Mouse (Mus musculus) common myeloid progenitor, adult 5-6 weeks (primary cell): Measurements from ENCODE around the gene Zbp1. TPM values are rescaled to one million over a fixed set of nuclear protein-coding genes. Genes with fewer than 3 reads are reported as not detected.
A peak's percentile ranks its signal among the peaks of the same experiment; 100 is the strongest.

Experiments used
- ATAC-seq: replicated peaks from 2 replicates; pipeline ENCODE4 v1.8.0; 2016; ENCODE audit warnings: low read depth, mild to moderate bottlenecking, moderate TSS enrichment, inconsistent platforms; ENCODE audit not compliant: poor library complexity, severe bottlenecking
- total RNA-seq: library from RNA; stranded (forward); fragments of 200-1000, 187-1606 nt; gene quantifications from 2 replicates; pipeline ENCODE4 v1.2.3, GENCODE M21; 2017

The Zbp1 gene
- total RNA-seq, 1 experiment from 2014 or later = 6.0 TPM

DNA sequence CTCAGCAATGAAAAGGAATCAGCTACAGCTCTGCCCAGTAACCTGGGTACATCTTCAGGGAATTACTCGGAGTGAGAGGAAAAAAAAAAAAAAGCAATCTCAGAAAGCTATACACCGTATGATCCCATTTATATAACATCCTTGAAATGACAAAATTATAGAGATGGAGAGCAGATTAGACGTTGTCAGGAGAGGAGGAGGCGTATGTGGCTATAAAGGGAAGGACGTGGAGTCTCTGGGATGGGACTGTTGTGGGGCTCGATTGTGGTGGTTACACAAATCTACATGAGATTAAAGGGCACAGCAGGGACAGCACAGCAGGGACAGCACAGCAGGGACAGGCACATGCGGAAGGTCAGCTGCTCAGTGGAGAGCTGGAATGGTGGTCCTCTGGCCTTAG is 30.1 kb upstream of the Zbp1 start:
- ATAC-seq = no peak

DNA sequence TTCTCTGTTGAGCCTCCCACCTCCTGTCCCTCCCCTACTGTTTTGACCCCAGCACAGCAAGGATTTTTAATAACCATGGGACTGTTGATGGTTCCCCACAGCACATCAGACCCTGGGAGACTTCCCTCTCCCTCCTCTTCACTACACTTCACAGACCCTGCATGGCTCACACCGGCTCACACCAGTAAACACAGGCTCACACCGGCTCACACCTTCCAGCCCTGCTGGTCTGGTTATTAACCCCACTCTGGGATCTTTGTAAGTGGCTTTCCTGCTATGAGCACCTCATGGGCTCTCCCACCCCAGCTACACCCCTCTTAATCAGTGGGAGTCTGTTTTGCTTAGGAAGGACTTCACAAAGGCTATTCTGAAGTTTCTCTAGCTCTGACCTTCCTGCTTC is 29.2 kb upstream of the Zbp1 start:
- ATAC-seq = no peak

DNA sequence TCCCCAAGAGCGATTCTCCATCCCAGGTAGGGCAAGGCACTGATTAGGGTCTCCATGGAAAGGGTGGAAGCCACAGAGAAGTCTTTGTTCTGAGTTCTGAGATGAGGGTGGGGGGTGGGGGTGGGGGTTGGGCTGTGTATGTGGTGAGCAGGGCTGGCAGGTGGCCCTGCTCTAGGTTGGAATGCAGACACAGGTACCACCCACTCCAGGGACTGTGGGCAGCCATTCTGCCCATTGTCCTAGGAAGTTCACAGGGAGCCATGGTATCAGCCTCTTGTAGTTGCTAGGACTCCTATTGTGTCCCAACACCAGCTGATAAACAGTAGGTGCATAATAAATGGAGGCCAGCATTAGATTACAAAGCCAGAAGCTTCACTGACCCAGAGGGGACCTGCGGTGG is 28.5 kb upstream of the Zbp1 start:
- ATAC-seq = no peak

DNA sequence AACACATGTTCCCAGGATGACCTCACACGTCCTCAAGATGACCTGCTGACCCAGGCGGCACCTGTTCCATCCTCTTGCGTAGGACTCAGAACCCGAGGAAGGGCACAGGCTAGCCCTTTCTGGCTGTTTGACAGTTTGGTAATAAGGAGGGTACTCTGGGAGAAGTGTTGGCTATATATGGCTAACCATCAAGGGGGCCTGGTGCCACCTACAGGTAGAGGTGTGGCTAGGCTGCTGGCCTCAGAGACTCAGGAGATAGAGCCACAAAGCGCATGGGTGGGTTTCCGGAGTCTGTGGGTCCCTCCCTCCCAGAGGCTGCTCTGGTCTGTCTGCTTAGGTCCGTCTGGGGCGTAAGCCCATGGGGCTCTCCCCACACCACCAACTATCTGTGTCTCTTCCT is 28.0 kb upstream of the Zbp1 start:
- ATAC-seq = no peak

DNA sequence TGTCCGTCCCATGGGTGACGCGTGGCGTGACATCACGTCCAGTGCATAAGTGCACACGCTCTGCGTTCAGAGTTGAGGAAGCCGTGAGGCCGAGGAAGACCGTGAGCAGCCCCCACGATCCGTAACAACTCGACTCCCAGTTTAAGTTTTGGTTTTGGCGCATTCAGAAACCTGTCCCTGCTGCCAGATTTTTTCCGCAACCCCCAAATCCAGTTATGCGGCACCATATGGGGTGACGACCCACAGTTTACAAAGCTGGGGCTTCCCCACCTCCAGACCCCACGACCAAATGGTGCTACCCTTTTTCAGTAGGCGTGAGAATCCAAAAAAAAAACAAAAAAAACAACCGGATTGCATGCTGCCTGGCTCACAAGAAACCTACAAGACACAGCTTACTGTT is 26.5 kb upstream of the Zbp1 start:
- ATAC-seq = no peak

DNA sequence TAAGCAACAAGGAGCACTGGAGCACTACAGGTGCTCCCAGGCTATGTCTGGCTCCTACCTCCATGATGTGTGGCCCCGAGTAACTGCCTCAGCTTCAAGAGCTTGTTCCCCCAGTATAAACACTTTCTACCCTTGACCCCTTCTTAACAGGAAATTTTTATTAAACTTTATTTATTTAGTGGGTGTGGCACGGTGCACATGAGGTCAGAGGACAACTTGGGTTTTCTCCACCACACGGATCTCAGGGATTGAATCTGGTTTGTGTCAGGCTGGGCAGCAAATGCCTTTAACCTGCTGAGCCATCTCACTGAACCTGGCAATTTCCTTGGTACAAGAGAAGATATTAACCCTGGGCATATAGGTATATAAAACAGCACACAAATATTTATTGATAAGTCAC is 25.4 kb upstream of the Zbp1 start:
- ATAC-seq = no peak

DNA sequence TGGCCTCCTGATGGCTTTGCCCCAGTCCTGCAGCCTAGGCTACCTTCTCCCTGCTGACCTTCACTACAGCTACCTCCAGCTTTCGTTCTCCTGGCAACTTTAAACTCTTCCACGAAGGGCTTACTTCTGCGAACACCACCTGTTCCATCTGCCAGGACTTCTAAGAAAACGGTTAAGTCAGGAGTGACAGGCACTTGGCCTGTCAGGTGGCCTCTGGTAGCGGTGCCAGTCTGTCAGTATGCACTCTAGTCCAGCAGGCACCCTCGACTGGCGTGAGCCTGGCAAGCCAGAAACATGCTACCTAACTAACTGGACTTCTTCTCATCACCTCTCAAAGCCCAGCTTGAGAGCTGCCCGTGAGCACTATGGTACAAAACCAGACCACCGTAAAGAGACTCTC is 24.9 kb upstream of the Zbp1 start:
- ATAC-seq = no peak

DNA sequence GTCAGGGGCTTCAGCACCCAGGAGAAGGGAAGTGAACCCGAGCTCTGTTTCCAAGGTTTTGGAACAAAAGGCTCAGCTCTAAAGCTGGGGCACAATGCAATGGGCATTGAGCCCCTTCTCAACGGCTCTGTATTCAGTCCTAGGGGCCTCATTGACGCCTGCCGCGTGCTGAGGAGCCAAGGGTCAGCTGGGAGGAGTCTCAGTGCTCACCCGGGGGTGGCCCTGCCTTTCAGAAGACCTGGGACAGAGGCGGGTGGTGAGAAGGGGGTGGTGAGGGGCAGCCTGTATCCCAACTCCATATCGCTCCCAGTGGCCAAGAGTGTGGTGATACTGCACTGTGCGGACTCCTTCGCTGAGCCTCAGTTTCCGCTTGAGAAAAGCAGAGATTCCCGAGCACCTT is 24.2 kb upstream of the Zbp1 start:
- no peak for ATAC-seq

DNA sequence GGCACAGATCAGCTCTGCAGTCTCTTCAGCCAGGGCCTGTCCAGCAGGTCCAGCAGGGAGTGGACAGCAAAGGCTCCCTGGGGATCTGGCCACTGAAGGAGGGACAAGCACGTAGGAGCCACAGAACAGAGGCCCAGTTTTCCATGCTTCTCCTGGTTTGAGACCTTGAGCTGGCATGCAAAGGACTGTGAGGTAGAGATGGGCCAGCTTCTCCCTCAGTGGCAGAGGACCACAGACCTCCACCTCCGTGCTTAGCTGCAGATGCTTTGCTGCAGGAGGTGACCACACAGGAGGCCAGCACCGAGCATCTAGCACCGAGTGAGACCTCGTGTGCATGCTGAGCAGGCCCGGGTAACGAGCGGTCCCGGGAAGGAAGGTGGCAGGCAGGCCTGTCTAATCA is 22.0 kb upstream of the Zbp1 start:
- ATAC-seq = no peak

DNA sequence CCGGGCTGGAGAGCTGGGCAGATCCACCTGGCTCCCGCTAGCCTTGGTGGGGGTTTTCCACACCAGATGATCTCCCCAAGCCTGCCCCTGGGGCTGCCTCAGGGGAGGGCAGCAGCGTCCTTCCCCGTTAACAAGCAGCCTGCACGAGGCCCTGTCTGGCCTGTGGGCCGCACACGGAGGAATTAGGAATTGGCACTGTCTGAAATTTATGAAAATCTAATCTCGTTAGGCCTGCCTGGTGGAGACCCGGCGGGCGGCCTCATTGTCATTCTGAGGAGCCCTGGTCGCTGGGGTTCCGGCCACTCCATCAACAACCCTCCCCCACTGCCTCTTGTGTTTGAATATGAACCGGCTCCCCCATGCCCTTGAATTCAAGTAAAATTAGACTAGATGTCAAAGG is 19.8 kb upstream of the Zbp1 start:
- ATAC-seq = no peak

DNA sequence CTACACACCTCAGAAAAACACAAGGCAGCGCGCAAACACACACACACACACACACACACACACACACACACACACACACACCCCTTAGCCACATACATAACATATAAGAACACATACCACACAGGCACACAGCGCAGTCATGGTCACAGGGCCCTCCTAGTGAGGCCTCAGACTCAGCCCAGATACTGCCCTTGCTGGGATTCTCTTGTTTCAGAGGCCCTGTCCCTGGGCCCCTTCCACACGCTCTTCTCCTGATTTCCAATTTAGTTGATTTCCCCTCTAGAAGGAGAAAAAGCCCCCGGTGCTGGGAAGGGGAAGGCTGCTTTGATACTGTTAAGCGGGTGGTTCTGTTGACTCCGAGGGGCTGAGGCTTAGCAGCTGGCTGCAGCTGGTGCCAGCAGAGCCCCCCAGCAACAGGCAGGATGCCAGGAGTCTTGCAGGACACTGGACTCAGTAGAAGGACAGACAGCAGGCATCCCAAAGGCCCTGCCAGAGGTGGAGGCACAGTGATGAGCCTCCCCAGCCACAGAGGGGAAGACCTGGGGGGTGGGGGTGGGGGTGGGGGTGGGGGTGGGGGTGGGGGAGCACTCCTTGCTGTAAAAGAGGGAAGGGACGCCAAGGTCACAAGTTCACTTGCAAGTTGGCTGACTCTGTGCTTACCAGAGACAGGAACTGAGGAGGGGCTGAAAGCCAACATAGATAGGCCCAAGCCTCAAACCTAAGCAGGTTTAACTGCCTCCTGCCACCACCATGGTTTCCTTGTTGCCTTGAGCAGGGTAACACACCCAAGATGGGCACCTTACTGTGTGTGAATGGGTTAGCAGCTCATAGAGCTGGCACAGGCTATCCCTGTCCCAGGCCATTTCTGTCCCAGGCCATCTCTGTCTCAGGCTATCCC is 17.0 kb upstream of the Zbp1 start:
- ATAC-seq = no peak

DNA sequence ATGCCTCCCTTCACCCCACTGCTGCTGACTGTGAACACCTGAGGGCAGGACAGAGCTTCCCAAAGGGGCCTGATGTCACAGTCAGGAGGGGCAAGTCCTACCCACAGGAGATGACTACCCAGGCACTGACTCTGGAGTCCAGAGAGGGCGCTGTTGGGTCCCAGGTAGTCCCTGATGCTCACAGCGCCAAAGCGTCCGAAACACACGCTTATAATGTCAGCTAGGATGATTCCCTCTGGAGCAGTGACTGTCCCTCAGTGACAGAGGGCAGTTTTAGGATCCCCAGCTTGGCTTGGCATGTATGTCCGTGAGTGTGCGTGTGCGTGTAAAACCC is 14.0 kb upstream of the Zbp1 start:
- ATAC-seq = no peak

DNA sequence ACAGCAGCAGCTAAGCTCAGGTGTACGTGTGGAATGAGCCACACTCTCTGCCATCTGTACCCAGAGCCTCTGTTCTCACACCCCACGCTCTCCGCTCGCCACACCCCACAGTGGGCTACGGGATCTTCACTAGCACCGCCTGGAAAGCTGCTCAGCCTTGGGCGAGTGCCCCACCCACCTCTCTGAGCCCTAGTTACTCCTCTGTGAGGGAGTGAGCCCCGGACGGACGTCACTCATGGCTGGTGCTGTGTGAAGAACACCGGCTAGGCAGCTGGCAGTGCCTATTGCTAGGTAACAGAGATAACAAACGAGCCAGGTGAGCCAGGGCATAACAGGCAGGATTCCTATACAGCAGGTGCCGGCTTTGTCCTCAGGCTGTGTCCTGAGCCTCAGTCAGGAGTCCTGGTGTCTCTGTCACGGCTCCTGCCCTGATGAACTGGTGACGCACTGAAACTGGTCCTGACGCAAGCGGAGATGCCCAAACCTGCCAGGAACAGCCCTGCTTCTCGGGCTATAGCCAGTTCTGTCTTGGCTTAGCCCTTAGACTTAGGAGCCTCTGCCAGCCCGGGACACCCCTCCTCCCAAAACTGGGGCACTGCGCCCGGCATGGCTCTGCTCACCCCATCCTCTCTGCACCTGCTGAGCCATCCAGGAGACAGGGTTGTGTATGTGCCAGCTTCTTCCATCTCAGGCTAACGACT is 13.5 kb upstream of the Zbp1 start:
- ATAC-seq = no peak

DNA sequence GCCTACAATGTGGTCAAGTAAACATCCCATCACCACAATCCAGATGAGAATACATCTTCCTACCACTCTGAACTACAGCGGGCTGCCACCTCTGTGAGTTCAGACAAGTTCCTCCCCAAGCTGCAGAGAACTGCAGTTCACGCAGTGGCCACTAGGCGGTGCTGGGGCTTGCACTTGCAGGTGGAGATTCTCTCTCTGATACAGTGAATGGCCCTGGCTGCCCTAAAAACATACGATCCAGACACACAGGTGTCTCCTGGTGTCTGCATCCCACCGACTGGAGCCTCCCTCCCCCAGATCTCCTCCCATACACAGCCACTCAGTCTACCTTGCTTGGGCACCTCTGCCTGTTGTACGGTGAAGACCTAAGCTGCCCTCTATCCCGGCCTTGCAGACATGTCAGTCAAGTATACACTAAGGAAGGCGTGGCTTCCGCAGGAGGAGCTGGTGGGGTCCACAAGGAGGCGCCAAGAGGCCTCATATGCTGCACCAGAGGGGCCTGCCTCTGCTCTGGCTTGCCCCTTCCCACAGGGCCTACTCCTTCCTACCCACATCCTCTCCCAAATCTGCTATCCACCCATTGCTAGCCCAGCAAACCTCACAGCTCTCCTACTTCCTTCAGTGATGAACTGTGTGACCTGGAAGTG is 11.0 kb upstream of the Zbp1 start:
- peak; percentile 93 for ATAC-seq

DNA sequence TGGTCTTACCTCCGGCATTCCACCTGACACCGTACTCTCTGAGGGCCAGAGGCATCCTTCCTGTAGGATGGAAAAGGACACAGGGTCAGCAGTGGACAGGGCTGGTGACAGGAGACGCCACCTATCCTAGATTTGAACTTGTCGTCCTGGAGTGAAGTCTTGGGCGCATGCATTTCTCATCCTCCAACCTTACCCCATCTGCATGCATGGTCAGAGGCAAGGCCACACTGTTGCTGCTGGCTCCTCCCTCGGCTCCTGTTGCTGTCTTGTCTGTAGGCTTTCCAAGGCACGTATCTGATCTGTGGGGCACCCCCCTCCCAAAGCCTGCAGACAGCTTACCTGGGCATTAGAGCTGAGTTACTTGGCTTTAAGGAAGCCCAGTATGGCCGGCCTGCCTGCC is 9.8 kb upstream of the Zbp1 start:
- no peak for ATAC-seq

DNA sequence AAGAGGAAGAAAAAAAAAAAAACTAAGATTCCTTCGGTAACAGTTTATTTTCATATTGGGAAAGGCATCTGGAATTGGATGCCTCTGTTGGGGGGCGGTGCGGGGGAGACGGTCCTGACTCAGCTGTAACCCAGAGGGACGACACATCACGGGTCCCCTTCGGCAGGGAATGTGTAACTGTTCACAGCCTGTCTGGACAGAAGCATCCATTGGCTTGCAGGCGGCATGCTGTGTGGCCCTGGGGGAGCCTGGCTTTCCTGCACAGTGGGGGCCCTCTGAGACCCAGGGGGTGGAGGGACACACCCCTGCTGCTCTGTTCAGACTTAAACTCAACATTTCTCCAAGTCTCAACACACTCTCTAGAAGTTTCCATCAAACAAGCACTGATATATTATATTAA is 8.1 kb upstream of the Zbp1 start:
- ATAC-seq = no peak

DNA sequence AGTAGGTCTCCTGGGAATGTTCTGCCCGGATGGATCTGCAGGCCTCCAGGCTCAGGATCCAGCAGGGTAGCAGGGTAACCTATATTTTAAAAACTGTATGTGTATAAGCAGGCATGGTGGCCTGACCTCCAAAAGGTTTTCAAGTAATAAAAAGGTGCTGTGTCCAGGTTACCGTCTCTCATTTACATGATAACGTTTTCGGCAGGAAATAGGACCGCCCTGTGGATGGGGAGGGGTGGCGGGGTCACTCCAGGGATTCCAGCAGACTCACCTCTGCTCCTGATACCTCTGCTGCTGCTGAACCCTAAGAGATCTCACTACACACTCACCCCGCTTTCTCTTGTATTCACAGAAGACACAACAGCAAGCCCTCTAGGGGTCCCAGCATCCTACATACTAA is 7.2 kb upstream of the Zbp1 start:
- no peak for ATAC-seq

DNA sequence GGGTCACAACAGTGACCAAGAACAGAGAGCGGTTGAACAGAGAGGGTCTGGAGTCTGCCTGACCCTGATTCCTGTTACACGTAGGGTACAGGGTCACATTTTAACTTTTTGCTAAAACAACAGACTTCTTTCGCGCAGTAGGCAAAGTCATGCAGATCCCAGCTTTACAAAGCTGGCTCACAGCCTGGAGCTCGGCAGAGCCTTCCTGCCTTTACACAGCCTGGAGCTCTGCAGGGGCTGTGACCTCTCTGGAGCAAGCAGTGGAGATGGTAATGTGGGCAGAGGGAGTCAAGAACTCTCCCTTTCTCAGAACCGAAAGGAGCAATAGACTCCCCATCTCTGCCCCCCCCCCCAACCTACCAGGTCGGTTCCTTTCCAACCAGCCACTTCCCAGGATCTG is 6.1 kb upstream of the Zbp1 start:
- no peak for ATAC-seq

DNA sequence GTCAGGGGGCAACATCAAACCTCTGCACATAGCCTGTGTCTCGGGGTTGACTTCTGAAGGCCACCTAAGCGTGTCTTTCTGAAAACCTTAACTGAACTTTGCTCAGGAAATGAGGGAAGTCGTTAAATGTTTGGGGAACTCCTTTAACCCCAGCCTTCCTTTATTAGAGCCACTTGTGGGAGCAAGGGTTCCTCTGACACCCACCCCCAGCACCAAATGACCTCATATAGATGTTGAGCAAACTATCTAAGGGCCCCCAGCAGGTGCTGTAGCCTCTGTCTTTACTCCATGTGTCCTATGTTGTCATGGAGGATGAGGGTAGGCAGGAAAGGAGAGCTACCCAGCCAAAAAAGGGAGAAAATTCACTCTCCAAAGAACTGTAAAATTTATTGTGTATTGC is 5.4 kb upstream of the Zbp1 start:
- ATAC-seq = peak; percentile 71

DNA sequence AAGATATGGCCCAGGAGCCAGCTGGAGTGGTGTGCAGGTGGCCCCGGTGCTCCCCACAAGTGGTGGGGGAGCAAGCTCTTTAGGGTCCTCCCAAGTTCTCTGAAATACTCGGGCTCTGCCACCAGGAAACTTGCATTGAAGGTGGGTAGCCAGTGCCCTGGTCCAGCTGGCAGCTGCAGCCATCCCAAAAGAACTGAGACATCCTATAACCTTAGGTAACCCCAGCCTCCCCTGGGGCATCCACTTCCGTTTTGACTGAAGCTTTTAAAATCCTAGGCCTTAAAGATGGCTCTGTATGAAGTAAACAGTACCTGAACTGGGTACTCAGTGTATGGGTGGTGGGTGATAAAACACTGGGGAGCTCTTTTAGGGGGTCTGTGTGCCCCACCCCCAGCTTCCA is 4.8 kb upstream of the Zbp1 start:
- no peak for ATAC-seq

DNA sequence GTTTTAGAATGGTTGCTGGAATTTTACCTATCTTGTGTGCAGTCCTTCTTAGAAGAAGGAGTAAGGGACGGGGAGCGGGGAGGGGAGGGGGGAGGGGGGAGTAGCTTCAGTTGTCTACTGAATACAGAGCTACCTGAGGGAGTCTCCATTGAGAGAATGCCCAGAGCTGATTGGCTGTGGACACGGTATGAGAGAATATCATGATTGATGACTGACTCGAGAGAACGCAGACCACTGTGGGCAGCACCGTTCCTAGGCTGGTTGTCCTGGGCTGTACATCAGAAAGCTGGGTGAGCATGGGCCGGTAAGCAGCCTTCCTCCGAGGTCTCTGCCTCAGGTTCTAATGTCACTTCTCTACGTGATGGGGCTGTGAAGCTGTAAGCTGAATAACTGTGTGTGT is 2.0 kb upstream of the Zbp1 start:
- ATAC-seq = no peak
